Mouse (Mus musculus) megakaryocyte, embryonic 14.5 days (primary cell): ENCODE measurements around the gene Fam53a. TPM values are rescaled to one million over a fixed set of nuclear protein-coding genes. Genes with fewer than 3 reads are reported as not detected.

Source experiments
- H3K27me3 ChIP-seq: replicated peaks from 2 replicates; pipeline ENCODE3; 2012; ENCODE audit warnings: inconsistent platforms
- H3K36me3 ChIP-seq: replicated peaks from 2 replicates; pipeline ENCODE3; 2012; ENCODE audit warnings: low read length, inconsistent platforms, mixed read lengths
- H3K4me1 ChIP-seq: 2 replicates; pipeline ENCODE4 v1.6.1; 2012; ENCODE audit warnings: inconsistent platforms
- H3K4me3 ChIP-seq: replicated peaks from 2 replicates; pipeline ENCODE3; 2012; ENCODE audit warnings: moderate library complexity, mild to moderate bottlenecking, inconsistent platforms
- H3K9me3 ChIP-seq: 2 replicates; pipeline ENCODE4 v1.6.1; 2012; ENCODE audit warnings: inconsistent platforms
- FLI1 ChIP-seq: IDR thresholded peaks from 2 replicates; pipeline ENCODE4 v1.6.1; 2012; ENCODE audit warnings: low read length, inconsistent platforms, mixed read lengths
- GATA1 ChIP-seq: IDR thresholded peaks from 3 replicates; pipeline ENCODE4 v1.6.1; 2012; ENCODE audit warnings: mixed read lengths, low read length, inconsistent platforms, borderline replicate concordance
- polyA plus RNA-seq: library from polyadenylated mRNA; stranded (reverse); fragments of >175 nt; gene quantifications from 2 replicates; pipeline ENCODE4 v1.2.3, GENCODE M21; 2012; ENCODE audit warnings: low replicate concordance; ENCODE audit not compliant: insufficient read depth

Gene Fam53a
- polyA plus RNA-seq, 1 experiment: 54.8 TPM

- no peaks in the 10 kb centered on the region for H3K9me3 ChIP-seq
- peaks cover 14% of the 10 kb centered on the region for H3K4me1 ChIP-seq
- H3K4me3 ChIP-seq: no peak overlapping the region
- peaks cover 98% of the 10 kb centered on the region for H3K36me3 ChIP-seq
- TF ChIP-seq GATA1 (no peak), FLI1 (no peak)
- no peaks in the 10 kb centered on the region for H3K27me3 ChIP-seq
Measured at GRCm38 (mm10) chr5:33607434-33607833, 22.0 kb downstream of the Fam53a start.

DNA sequence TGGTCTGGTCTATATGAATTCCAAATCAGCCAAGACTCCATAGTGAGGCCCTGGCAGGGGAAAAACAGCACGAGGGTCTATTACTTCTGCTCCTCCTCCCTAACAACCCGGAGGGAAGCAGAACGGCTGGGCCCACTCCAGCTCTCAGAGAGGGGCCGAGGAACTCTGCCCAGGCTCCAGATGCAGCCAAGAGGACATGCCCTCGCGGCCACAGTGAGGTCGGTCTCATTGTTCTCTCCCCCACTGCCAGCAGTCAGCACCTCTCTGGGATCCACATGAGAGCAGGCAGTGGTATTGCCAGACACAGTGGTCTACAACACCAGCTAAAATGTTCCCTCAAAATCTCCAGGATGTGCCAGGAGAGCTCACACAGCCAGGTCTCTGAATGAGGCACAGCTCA is 22.8 kb downstream of the Fam53a start:
- TF ChIP-seq FLI1: no peak
- TF ChIP-seq GATA1: no peak
- no peak overlapping the region for H3K4me3 ChIP-seq
- H3K9me3 ChIP-seq: no peaks in the 10 kb centered on the region

DNA sequence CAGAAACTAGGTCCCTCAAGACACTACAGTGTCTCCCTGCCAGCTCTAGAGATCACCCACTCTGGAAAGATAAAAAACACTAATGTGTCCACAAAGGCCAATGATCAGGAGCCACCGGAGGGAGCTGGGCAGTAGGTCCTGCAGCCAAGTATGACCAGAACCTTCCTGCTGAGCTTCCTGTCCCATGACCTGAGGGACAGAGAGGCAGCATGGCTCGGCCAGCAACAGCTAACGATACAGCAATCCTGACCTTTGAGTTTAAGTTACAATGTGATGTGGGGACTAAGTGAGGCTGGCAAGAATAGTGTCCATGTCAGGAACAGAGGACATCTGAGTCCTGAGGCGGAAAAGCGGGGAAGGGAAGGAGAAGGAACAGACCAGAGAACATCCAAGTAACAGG is 24.1 kb downstream of the Fam53a start:
- H3K36me3 ChIP-seq: peaks cover 98% of the 10 kb centered on the region
- peak overlapping the region; percentile 20 for H3K4me3 ChIP-seq
- H3K9me3 ChIP-seq: no peaks in the 10 kb centered on the region
- no peak for TF ChIP-seq FLI1
- TF ChIP-seq GATA1: no peak
- H3K27me3 ChIP-seq: no peaks in the 10 kb centered on the region
- peaks cover 14% of the 10 kb centered on the region for H3K4me1 ChIP-seq

More for the DNA sequence above, 22.8 kb downstream of the Fam53a start:
- Histone ChIP-seq H3K27me3 (no peaks in the 10 kb centered on the region), H3K36me3 (peaks cover 98% of the 10 kb centered on the region), H3K4me1 (peaks cover 14% of the 10 kb centered on the region)

DNA sequence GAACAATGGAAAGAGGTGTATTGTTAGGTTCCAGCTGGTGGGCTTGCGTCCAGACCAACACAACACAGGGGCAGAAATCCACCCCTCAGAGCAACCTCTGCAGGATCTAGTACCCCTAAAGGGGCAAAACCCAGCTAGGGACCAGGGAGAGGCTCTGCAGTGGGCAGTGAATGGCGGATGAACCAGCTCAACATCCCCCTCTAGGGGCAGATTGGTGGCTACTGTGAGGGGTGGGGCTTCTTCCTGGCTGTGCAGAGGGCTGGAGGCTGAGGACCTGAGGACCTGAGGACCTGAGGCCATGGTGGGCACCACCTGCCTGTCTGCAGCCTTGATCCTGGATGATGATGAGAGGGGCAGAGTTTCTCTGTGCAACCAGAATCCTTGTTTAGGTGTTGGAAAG is 35.8 kb downstream of the Fam53a start:
- H3K4me1 ChIP-seq: peaks cover 5% of the 10 kb centered on the region; the same call in 1 of the 2 replicates
- peaks cover 11% of the 10 kb centered on the region for H3K36me3 ChIP-seq
- H3K9me3 ChIP-seq: no peaks in the 10 kb centered on the region
- peaks cover 34% of the 10 kb centered on the region for H3K27me3 ChIP-seq
- no peak overlapping the region for H3K4me3 ChIP-seq
- TF ChIP-seq FLI1: no peak
- TF ChIP-seq GATA1: no peak

DNA sequence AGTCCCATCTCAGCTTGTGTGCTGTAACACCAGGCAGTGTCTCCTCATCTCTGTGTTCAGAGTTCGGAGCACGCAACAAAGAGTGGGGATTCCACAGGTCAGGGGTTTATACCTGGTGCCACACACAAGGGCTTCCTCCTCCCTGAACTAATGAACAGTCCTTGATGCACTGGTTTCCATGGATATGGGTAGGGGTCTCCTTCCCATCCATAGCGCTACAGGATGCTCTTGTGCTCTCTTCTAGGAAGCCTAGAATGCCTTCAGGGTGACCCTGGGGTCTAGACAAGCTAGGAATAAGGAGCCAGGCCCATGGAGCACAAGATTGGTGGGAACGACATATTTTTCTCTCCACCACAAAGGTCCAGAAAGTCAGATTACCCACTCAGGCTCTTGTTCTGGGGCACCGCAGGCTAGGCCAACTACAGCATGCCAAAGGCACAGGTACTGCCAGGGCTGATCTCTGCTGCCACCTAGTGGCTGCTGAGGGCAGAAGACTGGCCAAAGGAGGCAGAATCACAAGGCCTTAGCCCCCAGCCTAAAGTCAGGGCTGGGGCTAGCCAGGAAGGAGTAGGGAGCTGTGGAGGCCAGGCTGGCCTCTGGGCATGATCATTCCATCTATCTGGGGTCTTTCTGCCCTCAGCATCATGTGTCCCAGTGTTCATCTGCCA is 40.1 kb downstream of the Fam53a start:
- Histone ChIP-seq H3K4me3 (no peak overlapping the region), H3K4me1 (peaks cover 5% of the 10 kb centered on the region; the same call in 1 of the 2 replicates), H3K9me3 (no peaks in the 10 kb centered on the region), H3K27me3 (peaks cover 65% of the 10 kb centered on the region), H3K36me3 (no peaks in the 10 kb centered on the region)
- no peak for TF ChIP-seq GATA1
- TF ChIP-seq FLI1: no peak

GRCm38 (mm10) chr5:33588066-33588465 is 41.4 kb downstream of the Fam53a start:
- no peaks in the 10 kb centered on the region for H3K9me3 ChIP-seq
- no peaks in the 10 kb centered on the region for H3K36me3 ChIP-seq
- peaks cover 9% of the 10 kb centered on the region for H3K4me1 ChIP-seq
- H3K4me3 ChIP-seq: no peak overlapping the region
- TF ChIP-seq FLI1 (no peak), GATA1 (no peak)
- H3K27me3 ChIP-seq: peaks cover 73% of the 10 kb centered on the region

DNA sequence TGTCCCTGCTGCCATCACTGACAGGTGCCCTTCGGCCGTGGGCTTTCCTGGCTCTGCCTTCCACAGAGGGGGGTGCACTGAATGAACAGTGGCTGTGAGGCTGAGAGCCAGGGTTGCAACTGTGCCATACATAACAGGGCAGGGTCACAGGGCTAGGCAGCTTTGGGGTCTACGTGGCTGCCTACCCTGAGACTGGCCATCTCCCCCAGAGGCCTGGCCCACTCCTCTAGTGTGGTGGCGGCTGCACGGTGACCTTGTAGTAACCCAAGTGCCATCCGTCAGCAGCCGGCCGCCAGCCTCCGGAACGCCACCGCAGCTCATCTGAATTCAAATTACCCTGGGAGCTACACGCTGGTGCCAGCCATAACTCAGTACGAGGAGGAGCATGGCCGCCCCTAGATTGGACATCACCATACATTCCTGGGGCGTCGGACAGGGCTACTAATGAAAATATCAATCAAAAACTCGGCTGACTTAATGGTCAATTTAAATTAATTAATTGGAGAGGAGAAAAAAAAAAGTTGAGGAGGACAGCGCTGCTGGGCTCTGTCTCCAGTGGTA is 41.9 kb downstream of the Fam53a start:
- TF ChIP-seq GATA1 (no peak), FLI1 (no peak)
- peaks cover 76% of the 10 kb centered on the region for H3K27me3 ChIP-seq
- H3K4me1 ChIP-seq: peaks cover 11% of the 10 kb centered on the region
- no peaks in the 10 kb centered on the region for H3K9me3 ChIP-seq
- H3K36me3 ChIP-seq: no peaks in the 10 kb centered on the region
- H3K4me3 ChIP-seq: no peak overlapping the region

DNA sequence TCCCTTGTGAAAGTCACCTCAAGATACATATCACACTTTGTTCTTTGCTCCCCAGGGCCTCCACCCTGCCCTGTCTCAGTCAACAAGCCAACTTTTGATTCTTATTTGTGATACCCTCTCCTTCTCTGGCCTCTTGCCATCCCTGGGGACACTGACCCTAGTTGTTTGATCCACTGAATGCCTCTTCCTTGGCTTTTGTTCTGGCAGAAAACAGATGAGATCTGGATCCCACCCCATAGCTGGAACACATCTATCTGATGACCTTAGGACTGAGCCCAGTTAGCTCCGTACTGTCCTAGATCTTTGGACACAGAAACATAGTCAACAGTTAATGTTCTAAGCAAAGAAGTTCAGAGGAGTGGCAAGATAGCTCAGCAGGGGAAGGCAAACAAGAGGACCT is 49.1 kb downstream of the Fam53a start:
- peaks cover 74% of the 10 kb centered on the region for H3K27me3 ChIP-seq

DNA sequence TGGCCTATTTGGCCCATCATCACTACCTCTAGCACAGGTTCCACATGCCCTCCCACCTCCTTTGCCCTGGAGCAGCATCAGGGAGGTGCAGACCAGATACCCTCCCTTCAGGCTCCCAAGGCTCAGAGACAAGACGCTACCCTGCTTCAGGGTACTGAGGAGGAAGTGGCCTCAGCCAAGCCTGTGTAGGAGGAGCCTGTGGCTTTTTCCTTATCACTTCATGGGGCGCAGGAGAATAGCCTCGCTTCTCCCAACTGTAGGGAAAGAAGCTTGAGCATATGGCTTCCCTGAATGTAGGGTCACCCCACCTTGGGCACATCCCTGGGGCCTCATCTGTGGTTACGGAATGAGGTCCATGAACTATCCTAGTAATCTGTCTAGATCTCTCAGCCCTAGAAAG is 55.2 kb downstream of the Fam53a start:
- Histone ChIP-seq H3K27me3 (peaks cover 72% of the 10 kb centered on the region), H3K36me3 (no peaks in the 10 kb centered on the region), H3K4me1 (peaks cover 25% of the 10 kb centered on the region), H3K4me3 (peak overlapping the region; percentile 67), H3K9me3 (0 out of 2 replicates have a peak, but pooled peaks cover 3% of the 10 kb centered on the region)
- TF ChIP-seq GATA1: no peak

More for the DNA sequence above, 49.1 kb downstream of the Fam53a start:
- Histone ChIP-seq H3K9me3 (0 out of 2 replicates have a peak, but pooled peaks cover 3% of the 10 kb centered on the region), H3K36me3 (no peaks in the 10 kb centered on the region), H3K4me1 (peaks cover 11% of the 10 kb centered on the region), H3K4me3 (no peak overlapping the region)
- no peak for TF ChIP-seq GATA1
- TF ChIP-seq FLI1: no peak

GRCm38 (mm10) chr5:33565886-33566285 is 63.5 kb downstream of the Fam53a start:
- no peaks in the 10 kb centered on the region for H3K9me3 ChIP-seq
- peaks cover 68% of the 10 kb centered on the region for H3K27me3 ChIP-seq
- TF ChIP-seq FLI1 (no peak), GATA1 (no peak)

More at GRCm38 (mm10) chr5:33565886-33566285, 63.5 kb downstream of the Fam53a start:
- Histone ChIP-seq H3K4me3 (no peak overlapping the region), H3K36me3 (no peaks in the 10 kb centered on the region), H3K4me1 (0 out of 2 replicates have a peak, but pooled peaks cover 4% of the 10 kb centered on the region)
